Mouse (Mus musculus): ENCODE results near the gene Rgs9bp. TPM values are rescaled to one million over a fixed set of nuclear protein-coding genes. Genes with fewer than 3 reads are reported as not detected.

Rgs9bp gene
- 0.12 TPM in 1 of 2 replicates, not detected in the other for total RNA-seq (2017)

DNA sequence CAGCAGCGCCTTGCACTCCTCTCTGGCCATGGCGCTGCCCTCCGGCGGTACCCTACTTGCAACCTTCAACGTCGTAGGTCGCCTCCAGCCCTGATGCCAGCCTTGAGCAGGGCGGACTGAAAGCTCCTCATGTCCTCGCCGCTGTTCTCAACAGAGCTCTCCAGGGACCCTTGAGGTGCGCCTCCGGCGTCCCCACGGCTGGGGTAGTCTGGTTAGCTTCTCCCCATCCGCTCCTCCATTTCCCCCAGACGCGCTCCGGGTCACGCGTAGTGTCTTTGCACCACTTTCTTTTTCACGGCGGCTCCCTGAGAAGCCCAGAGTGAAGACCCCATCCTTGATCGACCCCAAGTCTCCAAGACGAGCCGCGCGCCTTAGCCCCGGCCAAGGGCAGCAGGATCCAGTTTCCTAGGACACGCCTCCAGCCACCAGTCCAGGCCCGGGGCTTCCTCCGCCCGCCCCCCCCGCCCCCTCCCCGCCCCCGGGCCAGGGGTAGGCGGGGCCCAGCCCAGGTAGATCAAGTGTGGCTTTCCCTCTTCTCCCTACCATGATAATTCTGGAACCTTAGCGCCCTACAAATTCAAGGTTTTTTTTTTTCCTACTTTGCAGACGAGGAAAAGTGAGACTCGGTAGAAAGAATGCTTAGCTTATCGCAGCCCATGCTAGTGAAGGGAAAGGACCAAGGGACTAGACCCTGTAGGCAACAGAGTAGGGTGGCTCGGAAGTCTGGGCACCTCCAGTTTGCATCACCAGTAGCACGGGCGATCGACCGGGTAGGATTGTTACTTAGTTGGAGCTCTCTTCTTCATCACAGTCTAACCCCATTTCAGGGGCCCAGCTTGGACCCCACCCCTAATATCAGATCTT is at the start of gene Rgs9bp:
Gene Rgs9bp (minus strand): TSS at position 392 of the 864 bp plus-strand sequence.
- ATAC-seq (ENCODE audit: extremely low read depth, insufficient number of reproducible peaks, low FRiP score, poor library complexity, severe bottlenecking) = peak; percentile 7

DNA sequence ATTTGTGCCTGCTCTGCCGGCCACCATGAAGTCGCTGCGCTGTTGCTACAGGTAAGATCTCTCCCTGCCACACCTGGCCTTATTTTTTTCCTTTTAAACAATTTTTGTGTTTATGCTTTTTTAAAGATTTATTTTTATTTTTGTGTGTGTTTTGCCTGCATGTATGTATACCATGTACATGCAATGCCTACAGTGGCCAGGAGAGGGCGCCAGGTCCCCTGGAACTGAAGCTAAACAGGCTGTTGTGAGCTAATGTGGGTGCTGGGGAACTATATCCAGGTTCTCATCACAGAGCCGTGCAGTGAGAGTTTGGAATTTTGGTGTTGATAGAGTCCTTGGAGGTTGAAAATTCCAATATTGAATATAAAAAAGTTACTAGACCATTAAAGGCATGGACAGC is 43.1 kb upstream of the Rgs9bp start:
- ATAC-seq (ENCODE audit: extremely low read depth, insufficient number of reproducible peaks, low FRiP score, poor library complexity, severe bottlenecking) = peak; percentile 44; the same call in 1 of the 2 replicates

DNA sequence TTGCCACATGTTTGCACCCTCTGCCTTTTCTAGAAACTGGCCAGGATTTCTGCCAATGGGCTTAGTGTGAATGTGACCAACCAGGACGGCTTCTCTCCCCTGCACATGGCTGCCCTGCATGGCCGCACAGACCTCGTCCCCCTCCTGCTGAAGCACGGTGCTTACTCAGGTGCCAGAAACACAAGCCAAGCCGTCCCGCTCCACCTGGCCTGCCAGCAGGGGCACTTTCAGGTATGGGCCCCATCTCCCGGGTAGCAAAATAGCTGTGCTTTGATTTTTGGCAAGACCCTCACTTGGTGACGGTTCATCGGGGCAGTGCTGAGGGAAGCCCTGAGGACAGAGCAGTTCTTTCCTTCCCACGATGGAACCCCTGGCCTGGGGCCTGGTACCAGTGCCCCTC is 42.0 kb upstream of the Rgs9bp start:
- ATAC-seq (ENCODE audit: extremely low read depth, insufficient number of reproducible peaks, low FRiP score, poor library complexity, severe bottlenecking) = no peak

DNA sequence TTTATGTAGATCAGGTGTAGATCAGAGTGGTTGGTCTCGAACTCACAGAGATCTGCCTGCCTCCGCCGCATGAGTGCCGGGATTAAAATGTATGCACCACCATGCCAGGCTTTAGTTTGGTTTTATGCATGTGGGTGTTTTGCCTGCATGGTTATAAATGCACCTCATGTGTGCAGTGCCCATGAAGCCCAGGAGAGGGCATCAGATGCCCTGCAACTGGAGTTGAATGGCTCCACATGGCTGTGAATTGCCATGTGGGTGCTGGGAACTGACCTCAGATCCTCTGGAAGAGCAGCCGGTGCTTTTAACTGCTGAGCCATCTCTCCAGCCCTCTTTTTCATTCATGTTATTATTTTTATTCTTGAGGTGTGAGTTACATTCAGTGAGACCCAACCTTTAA is 40.7 kb upstream of the Rgs9bp start:
- ATAC-seq (ENCODE audit: extremely low read depth, insufficient number of reproducible peaks, low FRiP score, poor library complexity, severe bottlenecking) = no peak

DNA sequence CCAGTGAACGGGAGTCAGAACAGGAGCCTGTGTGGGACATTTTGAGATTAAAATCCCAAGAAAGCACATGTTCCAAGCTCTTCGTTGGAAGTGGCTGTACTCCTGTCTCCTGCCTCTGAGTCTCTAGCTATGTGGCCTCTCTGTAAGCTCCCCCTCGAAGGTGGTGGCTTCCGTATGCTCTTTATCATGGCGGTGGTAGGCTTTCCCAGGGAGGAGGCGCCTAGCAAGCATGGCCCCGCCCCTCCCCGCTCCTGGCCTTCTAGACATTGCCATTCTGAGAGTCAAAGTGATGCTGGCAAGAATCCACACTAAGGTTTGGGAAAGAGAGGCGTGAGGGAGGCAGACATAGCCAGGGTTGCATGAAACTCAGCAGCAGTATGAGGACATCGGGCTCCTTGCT is 37.2 kb upstream of the Rgs9bp start:
- no peak for ATAC-seq (ENCODE audit: extremely low read depth, insufficient number of reproducible peaks, low FRiP score, poor library complexity, severe bottlenecking)

DNA sequence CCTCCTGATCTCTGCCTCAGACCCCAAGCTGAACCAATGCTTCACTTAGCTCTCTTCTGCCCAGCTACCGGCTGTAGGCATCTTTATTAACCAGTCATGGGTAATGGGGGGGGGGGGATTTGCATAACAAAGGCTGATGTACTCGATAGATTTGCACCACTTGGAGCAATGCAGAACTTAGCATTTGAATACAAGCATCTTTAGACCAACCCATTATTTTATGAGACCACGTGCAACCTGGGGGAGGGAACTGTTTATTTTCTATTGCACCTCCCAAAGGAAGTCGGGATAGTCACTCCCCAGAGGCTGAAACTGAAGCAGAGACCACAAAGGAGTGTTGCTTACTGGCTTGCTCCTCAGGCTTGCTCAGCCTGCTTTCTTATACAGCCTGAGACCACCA is 32.1 kb upstream of the Rgs9bp start:
- ATAC-seq (ENCODE audit: extremely low read depth, insufficient number of reproducible peaks, low FRiP score, poor library complexity, severe bottlenecking) = no peak

DNA sequence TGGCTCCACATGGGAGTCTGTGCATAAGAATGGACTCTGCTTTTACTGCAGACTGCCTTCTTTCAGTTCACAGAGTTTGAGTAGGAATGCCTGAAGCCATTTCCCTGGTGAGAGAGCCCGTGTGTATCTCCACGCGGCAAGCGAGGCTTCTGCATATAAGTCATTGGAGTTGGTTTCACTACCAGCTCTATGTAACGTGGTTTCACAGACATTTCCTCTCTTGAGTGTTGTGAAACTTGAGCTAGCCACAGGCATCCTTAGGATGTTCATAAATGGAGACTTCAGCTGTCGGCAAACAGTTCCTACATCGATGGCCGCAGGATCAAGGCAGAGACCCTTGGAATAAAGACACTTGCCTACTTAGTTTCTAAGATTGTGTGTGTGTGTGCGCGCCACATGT is 23.9 kb upstream of the Rgs9bp start:
- ATAC-seq (ENCODE audit: extremely low read depth, insufficient number of reproducible peaks, low FRiP score, poor library complexity, severe bottlenecking) = no peak

DNA sequence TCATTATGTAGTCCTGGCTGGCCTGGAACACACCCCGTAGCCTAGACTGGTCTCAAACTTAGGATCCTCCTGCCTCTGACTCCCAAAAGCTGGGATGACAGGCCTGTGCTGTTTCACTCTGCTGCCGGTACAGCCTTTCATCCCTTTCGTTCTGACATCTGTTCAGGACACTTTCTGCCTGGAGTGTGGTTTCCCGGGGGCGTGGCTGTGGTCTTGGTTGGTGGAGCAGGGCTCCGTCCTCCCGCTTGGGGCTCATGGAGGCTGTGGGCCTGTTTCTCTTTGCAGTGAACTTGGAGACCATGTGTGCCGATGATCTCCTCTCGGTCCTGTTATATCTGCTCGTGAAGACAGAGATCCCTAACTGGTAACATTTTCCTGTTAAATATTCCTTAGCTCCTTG is 21.4 kb upstream of the Rgs9bp start:
- no peak for ATAC-seq (ENCODE audit: extremely low read depth, insufficient number of reproducible peaks, low FRiP score, poor library complexity, severe bottlenecking)

DNA sequence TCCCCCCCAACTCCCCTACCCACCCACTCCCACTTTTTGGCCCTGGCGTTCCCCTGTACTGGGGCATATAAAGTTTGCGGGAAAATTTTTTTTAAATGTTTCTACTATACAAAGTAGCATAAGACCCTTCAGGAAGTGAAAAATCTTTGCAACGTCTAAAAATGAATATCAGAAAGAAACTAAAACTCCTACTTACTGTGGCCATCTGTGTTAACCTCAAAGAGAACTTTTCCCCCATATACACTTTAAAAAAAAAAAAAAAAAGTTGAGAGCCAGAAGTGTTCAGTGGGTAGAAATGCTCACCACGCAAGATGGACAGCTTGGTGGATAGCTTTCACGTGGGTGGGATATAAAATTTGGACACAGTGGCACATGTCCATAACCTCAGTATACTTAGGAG is 17.4 kb upstream of the Rgs9bp start:
- ATAC-seq (ENCODE audit: extremely low read depth, insufficient number of reproducible peaks, low FRiP score, poor library complexity, severe bottlenecking) = no peak

DNA sequence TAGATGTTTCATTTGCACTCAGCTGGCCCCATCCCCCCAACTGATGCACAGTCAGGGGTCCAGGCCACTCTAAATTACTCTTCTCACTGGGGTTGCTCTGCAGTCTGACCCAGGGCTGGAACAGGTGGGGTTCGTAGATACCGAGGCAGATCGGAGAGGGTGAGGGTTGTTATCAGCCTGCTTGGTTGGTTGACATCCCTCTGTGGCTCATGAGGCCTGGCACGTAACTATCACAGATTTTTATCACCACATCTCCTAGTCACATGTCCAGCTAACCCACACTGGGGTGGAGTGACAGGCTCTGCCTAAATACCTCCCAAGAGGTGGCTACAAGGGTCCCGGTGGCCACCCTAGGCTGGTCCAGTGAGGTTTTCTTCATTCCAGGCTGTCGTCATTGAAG is 15.7 kb upstream of the Rgs9bp start:
- ATAC-seq (ENCODE audit: extremely low read depth, insufficient number of reproducible peaks, low FRiP score, poor library complexity, severe bottlenecking) = no peak

DNA sequence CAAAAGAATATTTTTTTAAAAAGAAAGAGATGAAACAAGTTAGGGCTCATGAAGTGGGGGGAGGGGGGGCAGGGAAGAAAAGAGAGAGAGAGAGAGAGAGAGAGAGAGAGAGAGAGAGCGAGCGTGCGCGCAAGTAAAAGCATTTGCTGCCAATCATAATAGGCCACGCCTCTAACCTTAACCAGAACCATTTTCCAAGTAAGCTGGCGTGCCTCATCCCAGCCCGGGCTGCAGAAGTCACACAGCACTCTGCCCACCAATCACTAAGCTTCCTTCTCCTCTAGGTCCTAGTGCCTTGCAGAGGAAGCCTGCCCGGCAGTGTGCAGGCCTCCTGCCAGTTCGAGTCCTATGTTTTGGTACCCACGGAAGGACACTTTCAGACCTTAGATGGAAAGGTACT is 14.6 kb upstream of the Rgs9bp start:
- no peak for ATAC-seq (ENCODE audit: extremely low read depth, insufficient number of reproducible peaks, low FRiP score, poor library complexity, severe bottlenecking)

DNA sequence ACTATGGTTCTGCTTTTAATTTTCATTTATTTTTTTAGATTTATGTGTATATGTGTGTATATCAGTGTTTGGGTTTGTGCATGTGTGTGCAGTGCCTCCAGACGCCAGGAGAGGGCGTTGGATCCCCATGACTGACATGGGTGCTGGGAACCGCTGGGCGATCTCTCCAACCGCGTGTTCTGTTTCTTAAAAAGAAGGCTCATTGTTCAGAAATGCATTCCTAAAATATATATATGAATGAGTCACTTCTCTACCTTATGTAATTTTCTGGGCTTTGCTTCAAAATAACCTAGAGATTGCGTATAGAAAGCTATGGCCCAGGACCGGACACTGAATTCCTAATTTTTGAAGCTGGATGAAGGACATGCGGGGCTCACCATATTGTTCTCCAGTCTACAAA is 14.1 kb upstream of the Rgs9bp start:
- ATAC-seq (ENCODE audit: extremely low read depth, insufficient number of reproducible peaks, low FRiP score, poor library complexity, severe bottlenecking) = no peak

DNA sequence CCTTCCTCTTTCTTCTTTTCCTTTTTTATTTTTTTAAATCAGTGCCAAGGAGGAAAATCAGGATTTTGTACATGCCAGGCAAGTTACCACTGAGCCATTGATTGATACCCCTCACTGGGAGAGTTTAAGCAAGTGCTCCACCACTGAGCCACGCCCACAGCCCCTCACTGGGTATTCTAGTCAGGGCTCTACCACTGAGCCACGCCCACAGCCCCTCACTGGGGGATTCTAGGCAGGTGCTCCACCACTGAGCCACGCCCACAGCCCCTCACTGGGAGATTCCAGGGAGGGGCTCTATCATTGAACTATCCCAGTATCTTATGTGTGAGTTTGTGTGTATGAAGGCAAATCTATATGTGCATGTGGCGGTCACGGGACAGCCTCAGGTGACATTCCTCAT is 8.9 kb upstream of the Rgs9bp start:
- ATAC-seq (ENCODE audit: extremely low read depth, insufficient number of reproducible peaks, low FRiP score, poor library complexity, severe bottlenecking) = no peak

DNA sequence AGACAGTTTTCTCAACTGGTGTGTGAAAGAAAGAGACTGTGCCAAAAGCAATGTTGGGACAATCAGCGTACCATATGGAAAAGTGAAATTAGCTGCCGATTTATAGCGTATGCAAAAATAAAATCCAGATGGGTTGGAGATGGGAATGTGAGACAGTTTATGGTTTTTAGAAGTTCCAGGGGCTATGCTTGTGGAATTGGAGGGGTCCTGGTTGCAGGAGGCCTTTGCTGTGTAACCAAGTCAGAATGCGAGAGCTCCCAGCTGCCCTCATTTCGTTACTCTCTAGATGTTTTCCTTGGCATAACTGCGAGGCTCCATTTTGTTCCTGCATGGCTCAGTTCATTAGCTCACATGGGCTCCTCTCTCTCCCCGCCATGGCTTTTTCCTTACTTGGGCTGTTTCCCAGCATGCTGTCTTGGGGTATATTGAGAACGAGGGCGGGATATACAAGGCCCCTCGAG is 5.4 kb upstream of the Rgs9bp start:
- no peak for ATAC-seq (ENCODE audit: extremely low read depth, insufficient number of reproducible peaks, low FRiP score, poor library complexity, severe bottlenecking)

DNA sequence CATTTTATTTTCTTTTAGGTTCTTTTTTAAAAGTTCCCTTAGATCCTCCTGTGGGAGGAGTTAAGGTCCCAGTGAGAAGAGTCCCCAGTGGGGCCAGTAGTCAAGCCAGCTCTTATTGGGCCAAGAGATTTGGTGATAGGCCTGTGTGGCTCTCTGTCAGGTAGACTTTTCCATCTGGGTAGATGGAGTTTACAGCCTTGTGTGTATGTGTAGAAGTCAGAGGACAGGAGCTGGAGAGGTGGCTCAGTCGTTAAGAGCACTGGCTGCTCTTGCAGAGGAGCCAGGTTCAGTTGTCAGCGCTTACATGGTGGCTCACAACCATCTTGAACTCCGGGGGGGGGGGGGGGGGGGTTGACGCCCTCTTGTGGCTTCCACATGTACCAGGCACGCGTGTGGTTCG is 4.1 kb upstream of the Rgs9bp start:
- no peak for ATAC-seq (ENCODE audit: extremely low read depth, insufficient number of reproducible peaks, low FRiP score, poor library complexity, severe bottlenecking)

DNA sequence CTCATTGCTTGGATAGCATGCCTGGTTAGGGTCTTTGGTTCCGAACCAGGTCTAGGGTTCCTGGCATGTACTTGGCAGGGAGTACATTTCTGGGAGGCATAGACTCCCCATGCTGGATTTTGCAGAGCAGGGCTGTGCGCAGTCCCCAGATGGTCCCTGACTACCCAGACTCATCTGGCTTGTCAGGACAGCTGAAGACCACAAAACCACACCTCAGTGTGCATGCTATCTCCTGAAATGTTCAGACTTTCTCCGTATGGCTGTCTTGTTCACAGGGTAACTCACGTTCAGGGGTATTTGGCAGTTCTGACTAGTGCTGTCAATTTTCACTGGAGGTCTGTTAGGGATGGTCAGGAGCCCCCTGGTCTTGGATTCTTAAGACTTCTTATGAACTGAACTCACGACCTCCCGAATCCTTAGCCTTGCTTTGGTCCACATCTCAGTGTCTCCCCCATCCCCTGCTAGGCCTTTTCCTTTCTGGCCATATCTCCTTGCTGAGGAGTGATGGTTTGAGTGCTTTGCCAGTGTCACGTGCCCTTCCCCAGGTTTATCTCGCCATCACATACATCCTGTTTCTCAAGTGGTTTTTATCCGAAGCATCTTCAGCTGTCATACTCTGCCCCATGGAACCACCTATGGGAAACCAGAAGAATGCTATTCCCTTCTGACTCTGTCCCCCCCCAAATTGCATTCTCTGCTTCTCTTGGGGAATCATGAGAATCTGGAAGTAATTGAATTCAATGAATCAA is 3.5 kb upstream of the Rgs9bp start:
- no peak for ATAC-seq (ENCODE audit: extremely low read depth, insufficient number of reproducible peaks, low FRiP score, poor library complexity, severe bottlenecking)

DNA sequence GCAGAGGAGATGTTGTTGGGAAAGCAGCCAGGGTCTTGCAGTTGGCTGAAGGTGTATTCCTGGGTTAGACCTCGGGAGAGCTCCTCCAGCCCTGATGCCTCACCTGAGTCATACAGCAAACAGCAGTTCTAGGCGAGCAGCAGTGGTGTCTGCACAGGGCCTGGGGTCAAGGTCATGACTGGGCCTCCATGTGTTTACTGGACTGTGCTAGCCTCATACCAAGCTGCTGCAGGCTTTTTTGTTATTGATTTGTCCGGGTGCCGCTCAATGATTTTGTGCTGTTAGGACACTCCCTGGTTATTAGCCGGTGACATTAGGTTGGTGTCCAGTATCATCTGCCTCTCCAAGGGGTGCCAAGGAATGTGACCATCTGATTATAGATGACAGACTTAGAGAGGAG is 2.3 kb upstream of the Rgs9bp start:
- no peak for ATAC-seq (ENCODE audit: extremely low read depth, insufficient number of reproducible peaks, low FRiP score, poor library complexity, severe bottlenecking)

DNA sequence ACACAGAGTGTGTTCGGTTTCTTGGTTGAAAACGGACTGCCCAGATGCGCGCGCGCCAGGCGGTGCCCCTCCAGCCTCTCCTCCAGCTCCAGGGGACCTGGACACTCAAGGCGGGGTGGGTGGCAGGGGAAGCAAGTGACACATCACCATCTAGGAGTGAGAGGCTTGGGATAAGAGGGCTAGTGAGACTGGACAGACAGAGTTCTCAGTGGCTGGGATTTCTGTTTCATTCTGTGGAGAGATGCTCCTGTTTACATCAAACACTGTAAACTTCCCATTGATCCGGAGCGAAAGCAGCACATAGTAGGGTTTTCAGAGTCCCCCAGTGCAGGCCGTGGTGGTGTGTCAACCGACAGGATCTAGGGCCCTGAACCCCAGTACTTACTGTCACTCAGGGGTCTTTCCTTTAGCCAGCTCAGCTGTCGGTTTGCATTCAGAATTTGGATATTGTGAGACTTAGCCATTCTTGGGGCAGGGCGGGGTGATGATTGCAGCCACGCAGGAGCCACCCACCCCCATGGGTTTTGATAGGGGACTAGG is 1.6 kb upstream of the Rgs9bp start:
- ATAC-seq (ENCODE audit: extremely low read depth, insufficient number of reproducible peaks, low FRiP score, poor library complexity, severe bottlenecking) = no peak

DNA sequence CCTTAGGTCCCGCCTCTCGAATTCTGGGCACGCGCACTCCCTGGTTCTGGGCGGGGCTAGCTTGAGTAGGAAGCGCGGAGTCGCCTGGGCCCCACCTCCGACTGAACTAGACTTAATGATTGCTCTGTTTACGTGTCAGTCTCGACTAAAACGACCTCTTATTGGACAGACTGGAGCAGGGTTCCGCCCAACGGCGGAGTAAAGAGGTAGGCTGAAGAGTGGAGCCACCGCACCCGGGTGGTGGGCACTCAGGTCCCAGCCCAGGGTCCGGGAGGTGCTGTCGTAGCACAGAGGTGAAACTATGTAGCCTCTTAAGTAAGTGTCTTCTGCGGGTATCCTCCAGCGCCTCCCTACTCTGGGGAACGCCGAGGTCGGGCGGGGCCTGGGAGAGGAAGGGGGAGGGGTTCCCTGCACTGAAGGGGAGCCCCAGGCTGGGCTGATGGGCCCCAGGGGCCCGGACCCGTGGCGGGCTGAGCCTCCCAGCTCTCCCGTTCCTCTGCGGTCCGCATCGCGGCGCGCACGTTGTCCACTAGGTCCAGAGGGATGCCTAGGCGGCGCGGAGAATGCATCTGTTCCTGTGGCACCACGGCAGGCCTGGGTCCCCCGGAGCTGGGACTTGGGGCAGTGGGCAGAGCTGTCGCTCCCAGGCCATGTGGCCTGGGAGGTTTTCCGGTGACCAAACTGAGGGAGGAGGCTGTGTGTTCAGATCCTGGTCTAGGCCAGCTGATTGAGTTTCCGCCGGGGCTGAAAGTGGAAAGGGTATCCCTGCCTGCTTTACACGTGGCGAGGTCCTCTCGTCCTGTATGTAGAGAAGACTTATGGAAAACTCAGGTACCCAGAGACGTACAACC is 898 bp upstream of the Rgs9bp start, which contains the start of gene Ankrd27:
Gene Ankrd27 (plus strand): TSS at position 190 of the 851 bp plus-strand sequence.
- ATAC-seq (ENCODE audit: extremely low read depth, insufficient number of reproducible peaks, low FRiP score, poor library complexity, severe bottlenecking) = peak; percentile 92
